Mouse (Mus musculus) cerebellum, adult 2 months (tissue): ENCODE results near the gene S1pr2. TPM values are rescaled to one million over a fixed set of nuclear protein-coding genes. Genes with fewer than 3 reads are reported as not detected.

Source experiments
- DNase-seq, 2 experiments: peaks; one replicate each; pipeline ENCODE4 v3.0.0; 2021
- H3K27ac ChIP-seq: fragments of 200-500 bp; 2 replicates; pipeline ENCODE4 v1.5.1; 2012; ENCODE audit warnings: low read length, control low read depth, inconsistent platforms; ENCODE audit not compliant: insufficient read depth
- H3K27me3 ChIP-seq: fragments of 200-500 bp; 2 replicates; pipeline ENCODE4 v1.6.1; 2012; ENCODE audit warnings: inconsistent platforms, mild to moderate bottlenecking, low read length, moderate library complexity; ENCODE audit not compliant: control insufficient read depth, insufficient read depth
- H3K4me1 ChIP-seq: fragments of 200-500 bp; 2 replicates; pipeline ENCODE4 v1.6.1; 2011; ENCODE audit warnings: low read length; ENCODE audit not compliant: control insufficient read depth, insufficient read depth
- H3K4me3 ChIP-seq: fragments of 200-500 bp; replicated peaks from 2 replicates; pipeline ENCODE3; 2011; ENCODE audit warnings: mild to moderate bottlenecking, low read depth, low read length, control low read depth; ENCODE audit not compliant: insufficient read depth
- CTCF ChIP-seq: fragments of 200-500 bp; IDR thresholded peaks from 2 replicates; pipeline ENCODE4 v1.5.1; 2011; ENCODE audit warnings: low read depth, mild to moderate bottlenecking, control low read depth, low read length, moderate library complexity, borderline replicate concordance; ENCODE audit not compliant: insufficient read depth
- POLR2A ChIP-seq: fragments of 200-500 bp; IDR thresholded peaks from 2 replicates; pipeline ENCODE4 v1.6.1; 2011; ENCODE audit warnings: low read length, control low read depth, borderline replicate concordance; ENCODE audit not compliant: insufficient read depth
- WGBS: fragments of 180-500 bp; shearing (Covaris S2); methylation state at CpG from one replicate; pipeline ENCODE4 v1.1.7; 2018; 5-methylcytosine and 5-hydroxymethylcytosine counted together
- polyA plus RNA-seq: library from polyadenylated mRNA; depleted of rRNA; stranded (reverse); fragments of >200 nt; gene quantifications from 2 replicates; pipeline ENCODE4 v1.2.3, GENCODE M21; 2012

Gene S1pr2
- polyA plus RNA-seq, 1 experiment: 1.8 TPM

DNA sequence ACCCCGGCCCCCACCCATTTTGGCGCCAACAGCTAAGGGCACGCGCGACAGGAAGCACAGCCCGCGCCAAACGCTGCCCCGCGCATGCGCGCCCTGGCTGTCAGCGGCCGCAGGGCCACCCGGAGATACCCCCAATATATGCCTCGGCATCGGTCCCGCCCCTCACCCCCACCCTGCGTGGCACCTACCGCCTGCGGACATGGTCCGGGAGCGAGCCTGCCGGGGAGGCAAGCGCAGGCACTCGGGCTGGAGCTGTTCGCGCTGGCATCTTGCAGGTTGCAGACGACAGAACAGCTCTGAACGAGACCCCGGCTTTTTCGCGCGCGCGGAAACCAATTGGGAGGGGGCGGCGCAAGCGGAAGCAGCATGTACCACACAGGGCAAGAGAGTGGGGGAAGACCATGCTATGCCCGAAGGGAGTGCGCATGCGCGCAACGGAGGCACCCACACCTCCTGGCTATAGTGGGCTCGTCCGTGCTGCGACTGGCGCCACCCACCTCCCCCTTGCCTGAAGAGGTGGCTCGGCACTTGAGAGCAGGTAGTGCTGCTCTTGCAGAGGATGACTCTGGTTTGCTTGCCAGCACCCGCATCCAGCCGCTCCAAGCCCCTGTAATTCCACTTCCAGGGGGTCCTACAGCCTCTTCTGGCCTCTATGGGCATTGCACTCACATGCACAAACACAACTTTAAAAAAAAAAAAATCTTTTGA is 23.9 kb downstream of the S1pr2 start:
- Histone ChIP-seq H3K4me1 (no peaks in the 10 kb centered on the region), H3K27me3 (no peaks in the 10 kb centered on the region), H3K4me3 (peak overlapping the region; percentile 64), H3K27ac (peak overlapping the region; percentile 56)
- DNase-seq: peak; percentile 97 to 98
- WGBS: under 1% methylated on average over 51 of the region's 51 CpGs
- peak; percentile 6; the same call in 1 of the 2 replicates for TF ChIP-seq CTCF
- TF ChIP-seq POLR2A: peak; percentile 94

DNA sequence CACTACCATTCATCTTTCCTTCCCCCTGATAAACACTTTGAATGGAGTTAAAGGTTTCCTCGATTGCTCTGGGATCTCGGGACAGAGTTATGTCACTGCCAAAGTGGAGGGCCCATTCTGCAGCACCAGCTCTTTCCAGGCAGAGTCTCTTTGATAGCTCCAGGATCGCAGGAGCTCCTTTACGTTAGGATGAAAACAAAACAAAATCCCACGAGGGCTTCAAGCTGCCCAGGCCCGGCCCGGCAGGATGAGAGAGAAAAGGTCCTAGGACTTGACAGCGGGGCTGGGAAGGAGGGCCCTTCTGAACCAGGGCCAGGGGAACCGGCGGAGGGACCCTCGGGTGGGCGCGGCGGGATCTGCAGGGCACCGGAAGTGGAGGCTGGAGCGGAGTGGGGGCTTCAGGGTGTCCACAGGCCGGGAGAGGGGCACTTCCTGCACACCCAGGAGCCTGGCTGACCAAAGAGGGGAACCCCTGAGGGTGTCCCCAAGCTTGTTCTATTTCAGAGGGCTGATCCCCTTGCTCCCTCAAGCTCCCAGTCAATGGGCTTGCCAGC is 24.5 kb downstream of the S1pr2 start:
- no peak for TF ChIP-seq POLR2A
- TF ChIP-seq CTCF: no peak
- Histone ChIP-seq H3K27me3 (no peaks in the 10 kb centered on the region), H3K4me3 (peak overlapping the region; percentile 64), H3K27ac (peak overlapping the region; percentile 56), H3K4me1 (no peaks in the 10 kb centered on the region)
- no peak for DNase-seq
- WGBS: under 1% methylated on average over 17 of the region's 17 CpGs

- DNase-seq: peak; percentile 64 to 80
- Histone ChIP-seq H3K4me3 (peak overlapping the region; percentile 64), H3K27me3 (no peaks in the 10 kb centered on the region), H3K4me1 (no peaks in the 10 kb centered on the region), H3K27ac (no peak overlapping the region)
- TF ChIP-seq POLR2A: no peak
- no peak for TF ChIP-seq CTCF
- WGBS: 2% methylated on average over 14 of the region's 14 CpGs
Observed at GRCm38 (mm10) chr9:20951441-20951840, 25.1 kb downstream of the S1pr2 start.

DNA sequence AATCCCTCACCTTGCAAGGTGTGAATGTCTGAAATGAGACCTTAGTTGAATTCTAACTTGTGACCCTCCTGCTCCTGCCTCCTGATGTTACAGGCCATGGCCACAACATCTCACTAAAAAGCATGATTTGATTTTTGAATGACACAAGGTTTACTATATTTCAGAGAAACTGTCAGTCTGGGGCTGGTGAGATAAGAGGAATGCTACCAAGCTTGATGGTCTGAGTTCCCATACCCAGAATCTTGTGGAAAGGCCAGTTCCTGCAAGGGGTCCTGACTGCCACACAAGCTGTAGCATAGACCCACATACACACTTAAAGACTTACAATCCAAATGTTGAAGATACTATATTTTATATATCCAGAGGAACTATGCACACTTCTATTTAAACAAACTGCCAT is 26.2 kb downstream of the S1pr2 start:
- TF ChIP-seq POLR2A: no peak
- TF ChIP-seq CTCF: no peak
- DNase-seq: no peak
- no peak overlapping the region for H3K4me3 ChIP-seq

GRCm38 (mm10) chr9:20946066-20946880 is 30.3 kb downstream of the S1pr2 start:
- 80% methylated on average over 16 of the region's 16 CpGs for WGBS
- Histone ChIP-seq H3K27me3 (no peaks in the 10 kb centered on the region), H3K4me1 (peaks cover 12% of the 10 kb centered on the region; the same call in 1 of the 2 replicates), H3K27ac (no peak overlapping the region), H3K4me3 (no peak overlapping the region)
- no peak for DNase-seq
- no peak for TF ChIP-seq CTCF
- TF ChIP-seq POLR2A: no peak

More for the DNA sequence above, 26.2 kb downstream of the S1pr2 start:
- no peak overlapping the region for H3K27ac ChIP-seq
- no peaks in the 10 kb centered on the region for H3K4me1 ChIP-seq
- H3K27me3 ChIP-seq: no peaks in the 10 kb centered on the region

- no peak for TF ChIP-seq POLR2A
- TF ChIP-seq CTCF: no peak
- no peak for DNase-seq
- Histone ChIP-seq H3K4me1 (peaks cover 12% of the 10 kb centered on the region; the same call in 1 of the 2 replicates), H3K4me3 (no peak overlapping the region), H3K27me3 (no peaks in the 10 kb centered on the region), H3K27ac (no peak overlapping the region)
- 48% methylated on average over 4 of the region's 4 CpGs for WGBS
Observed at GRCm38 (mm10) chr9:20944697-20945370, 31.7 kb downstream of the S1pr2 start.

- Histone ChIP-seq H3K27ac (no peak overlapping the region), H3K4me1 (peaks cover 12% of the 10 kb centered on the region; the same call in 1 of the 2 replicates), H3K4me3 (no peak overlapping the region), H3K27me3 (no peaks in the 10 kb centered on the region)
- TF ChIP-seq CTCF: no peak
- WGBS: 25% methylated on average over 2 of the region's 2 CpGs
- DNase-seq: no peak
Observed at GRCm38 (mm10) chr9:20943911-20944310, 32.7 kb downstream of the S1pr2 start.
